Mouse (Mus musculus): ENCODE measurements around the gene Crybg2. TPM values are rescaled to one million over a fixed set of nuclear protein-coding genes. Genes with fewer than 3 reads are reported as not detected.

The Crybg2 gene
- total RNA-seq (2023), result 8.5 to 12.5 TPM (median 10.6 TPM) in 4 replicates

GRCm38 (mm10) chr4:134060135-134060865 is at the start of gene Crybg2:
TSS of gene Crybg2 (plus strand) at chr4:134060815.

GRCm38 (mm10) chr4:134018779-134019145 is 41.9 kb upstream of the Crybg2 start, which contains the start of gene Lin28a:
TSS of gene Lin28a (minus strand) at chr4:134018841.

GRCm38 (mm10) chr4:134053538-134053937 is 7.1 kb upstream of the Crybg2 start, which contains the start of gene Zfp683:
TSS of gene Zfp683 (plus strand) at chr4:134053838.

GRCm38 (mm10) chr4:134094923-134095547 is 34.4 kb downstream of the Crybg2 start, which contains the start of gene Cd52:
TSS of gene Cd52 (minus strand) at chr4:134095082.

GRCm38 (mm10) chr4:134101979-134102741 is 41.5 kb downstream of the Crybg2 start, which contains the start of gene Ubxn11:
TSS of gene Ubxn11 (plus strand) at chr4:134102570.

GRCm38 (mm10) chr4:134128221-134128982 is 67.8 kb downstream of the Crybg2 start, which contains the start of gene Sh3bgrl3:
TSS of gene Sh3bgrl3 (minus strand) at chr4:134128789.

Other genes starting within 250 kb of the Crybg2 start
- gene Rps6ka1, start 173.0 kb upstream of the Crybg2 start, total RNA-seq (2023), result 69.7 to 87.8 TPM (median 78.9 TPM) in 4 replicates
- gene Hmgn2, start 92.2 kb upstream of the Crybg2 start, total RNA-seq (2023), result 307 to 323 TPM (median 317 TPM) in 4 replicates
- 26.2 to 33.2 TPM (median 31.3 TPM) in 4 replicates for gene Dhdds, start 59.9 kb upstream of the Crybg2 start, total RNA-seq (2023)
- gene Lin28a, start 42.0 kb upstream of the Crybg2 start, total RNA-seq (2023), result not detected in 4 replicates
- not detected in 4 replicates for gene Zfp683, start 7.0 kb upstream of the Crybg2 start, total RNA-seq (2023)
- gene Cd52, start 34.3 kb downstream of the Crybg2 start, total RNA-seq (2023), result 1,472 to 1,719 TPM (median 1,551 TPM) in 4 replicates
- gene Ubxn11, start 41.8 kb downstream of the Crybg2 start, total RNA-seq (2023), result 42.9 to 49.3 TPM (median 46.2 TPM) in 4 replicates
- gene Sh3bgrl3, start 68.0 kb downstream of the Crybg2 start, total RNA-seq (2023), result 609 to 689 TPM (median 657 TPM) in 4 replicates
- 18.4 to 30.3 TPM (median 22.9 TPM) in 4 replicates for gene Cep85, start 126.3 kb downstream of the Crybg2 start, total RNA-seq (2023)
- not detected in 4 replicates for gene Gm7534, start 142.2 kb downstream of the Crybg2 start, total RNA-seq (2023)
- gene Catsper4, start 166.6 kb downstream of the Crybg2 start, total RNA-seq (2023), result not detected in 4 replicates
- gene Cnksr1, start 177.6 kb downstream of the Crybg2 start, total RNA-seq (2023), result 0.69 TPM in 1 of 4 replicates, not detected in the others
- gene E130218I03Rik, start 182.8 kb downstream of the Crybg2 start, total RNA-seq (2023), result not detected in 4 replicates
- gene Zfp593, start 184.8 kb downstream of the Crybg2 start, total RNA-seq (2023), result 25.1 to 28.5 TPM (median 27.5 TPM) in 4 replicates
- gene Gm30191, start 186.1 kb downstream of the Crybg2 start, total RNA-seq (2023), result not detected in 4 replicates
- gene Grrp1, start 193.3 kb downstream of the Crybg2 start, total RNA-seq (2023), result not detected in 4 replicates
- gene Pdik1l, start 227.1 kb downstream of the Crybg2 start, total RNA-seq (2023), result 9.3 to 13.0 TPM (median 11.1 TPM) in 4 replicates